ENCODE assay signal across 16 mouse cellular contexts in the genomic region with DNA sequence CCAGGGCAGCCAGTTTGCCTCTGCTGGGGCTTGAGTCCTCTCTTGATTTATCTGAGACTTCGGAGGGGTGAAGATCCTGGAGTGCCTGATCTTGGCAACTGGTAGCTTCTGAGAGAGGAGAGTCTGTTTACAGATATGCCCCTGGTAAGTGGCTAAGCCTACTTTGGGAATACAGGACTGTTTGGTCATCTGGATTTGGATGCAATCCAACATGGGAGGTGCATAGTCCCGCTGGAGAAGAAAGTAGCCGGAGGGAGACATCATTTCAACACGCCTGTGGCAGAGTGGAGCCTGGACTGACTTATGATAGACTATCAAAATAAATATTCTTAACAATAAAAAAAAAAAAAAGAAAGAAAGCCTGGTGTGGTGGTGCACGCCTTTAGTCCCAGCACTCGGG. TPM values are rescaled to one million over a fixed set of nuclear protein-coding genes. Genes with fewer than 3 reads are reported as not detected.
DNase-seq lines count a peak whose midpoint lies in the region.
"Had no signal": no experiment of that assay in that cellular context is flagged by ENCODE, and none has a peak within 500 bp of the region (broad histone marks: within the 10 kb centered on the region; RNA-seq: fewer than 3 reads in every experiment).

No protein-coding gene starts in this region.

- DNase-seq in adrenal gland, postnatal 10 days, result peak; percentile 35
- DNase-seq in adrenal gland, adult 18-20 months (ENCODE audit: low spot score in 2 of 2), result no peak
- DNase-seq in 3T3-L1 (ENCODE audit: low read depth, low spot score) (peak; percentile 29), adipocyte (ENCODE audit: low spot score) (peak; percentile 50)
- DNase-seq in lung, postnatal 14 days, result peak; percentile 32
- DNase-seq in layer of hippocampus, adult 9-11 months, result no peak
- no peak for DNase-seq in spleen, postnatal 10 days (ENCODE audit: low spot score in 2 of 2)
- DNase-seq in cerebellum, adult 9-10 months, result no peak
- DNase-seq: cerebellum, adult 11 months; cerebellum, adult 8-10 months; cerebellum, postnatal 36 days; forebrain, postnatal 0 days; heart, adult 18-20 months; heart, postnatal 10 days; heart, postnatal 4 days had no signal

RNA-seq across cellular contexts. Expression of a gene that starts 49.1 kb away (rescaled TPM):
- under 1 TPM; 0.69 to 0.82 TPM for total RNA-seq in adrenal gland, postnatal 10 days (2021)
- total RNA-seq in adrenal gland, adult 18-20 months (2021), result under 1 TPM in 1 of 2 experiments, not detected in 1; 0.13 TPM
- total RNA-seq: gastrocnemius, adult 8-10 months; heart, adult 18-20 months; heart, postnatal 10 days; heart, postnatal 4 days had no signal

Comparison
In these comparisons a context has a peak if more than half of its experiments do, and no peak if none do; other contexts are left out.
1. DNase-seq: peak in adrenal gland, postnatal 10 days (single experiment), 3T3-L1 (single experiment), adipocyte (single experiment) and lung, postnatal 14 days (single experiment); none in adrenal gland, adult 18-20 months (0 of 2), layer of hippocampus, adult 9-11 months (single experiment), spleen, postnatal 10 days (0 of 2) and cerebellum, adult 9-10 months (single experiment).